Mouse (Mus musculus) heart, adult 8-10 months (tissue): Measurements from ENCODE around the gene Gm20388. TPM values are rescaled to one million over a fixed set of nuclear protein-coding genes. Genes with fewer than 3 reads are reported as not detected.

Experiments used
- DNase-seq: peaks from one replicate; pipeline ENCODE4 v3.0.0; 2022; ENCODE audit warnings: low spot score
- total RNA-seq, 4 experiments: library from RNA; stranded (reverse); gene quantifications; 2 replicates each; pipeline ENCODE4 v1.2.4; 2022

The Gm20388 gene
- total RNA-seq, 4 experiments from 2014 or later: 4.2 to 6.7 TPM; not detected in 2

DNA sequence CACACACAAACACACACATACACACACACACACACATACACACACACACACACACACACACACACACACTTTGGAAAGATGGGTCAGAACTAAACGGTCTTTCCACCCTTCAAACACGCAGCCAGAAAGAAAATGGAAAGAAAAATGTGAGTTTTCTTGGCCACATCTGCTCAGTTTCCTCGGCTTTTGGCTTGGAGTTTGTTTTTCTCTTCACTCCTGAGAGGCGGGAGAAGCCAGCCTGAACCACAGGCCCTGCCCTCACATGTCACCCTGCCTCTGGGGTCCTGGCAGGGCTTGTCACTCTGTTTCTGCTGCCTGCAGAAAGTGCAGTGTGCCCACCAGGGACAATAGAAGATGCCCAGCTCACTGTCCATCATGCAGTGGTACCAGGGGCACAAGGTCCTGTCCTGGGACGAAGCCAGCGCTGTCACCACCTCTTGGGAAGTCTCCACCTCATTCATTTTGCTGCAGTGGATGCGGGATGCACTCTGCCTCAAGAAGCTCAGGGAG lies 2189.1 kb downstream of the Gm20388 start:
- no peak for DNase-seq

DNA sequence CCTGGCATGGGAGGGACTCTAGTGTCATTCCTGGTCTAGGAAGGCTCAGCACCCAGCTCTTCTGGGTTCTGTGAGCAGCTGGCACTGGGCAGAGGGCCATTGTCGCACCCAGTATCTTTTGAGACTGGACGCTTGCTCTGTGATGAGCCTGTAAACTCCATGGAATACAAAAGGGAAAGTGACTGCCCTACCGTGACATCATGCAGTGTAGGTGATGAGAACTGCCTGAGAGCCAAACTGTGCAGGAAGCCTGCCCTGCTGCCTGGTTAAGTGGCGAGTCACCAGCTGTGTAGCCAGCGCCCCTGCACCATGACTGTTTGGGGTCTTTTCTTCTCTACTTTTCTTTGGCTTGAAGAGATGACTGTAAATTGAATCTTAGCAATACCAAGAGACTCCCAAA lies 2191.2 kb downstream of the Gm20388 start:
- no peak for DNase-seq

DNA sequence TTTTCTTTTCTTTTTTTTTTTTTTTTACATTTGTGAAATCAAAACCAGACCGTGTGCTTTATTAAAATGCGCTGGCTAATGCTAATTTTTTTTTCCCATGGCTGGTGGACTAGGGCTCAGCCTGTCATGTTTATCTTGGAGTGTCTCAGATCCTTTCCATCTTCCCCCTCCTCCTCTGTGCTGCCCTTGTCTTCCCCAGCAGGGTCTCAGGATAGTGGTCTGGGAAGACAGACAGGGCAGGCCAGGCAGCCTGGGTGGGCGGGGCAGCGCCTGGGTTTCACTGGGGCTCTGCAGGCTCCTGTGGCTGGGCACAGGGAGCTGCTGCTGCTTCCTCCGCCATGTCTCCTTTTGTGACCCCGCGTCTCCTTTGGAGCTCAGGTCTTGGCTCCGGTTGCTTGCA lies 2191.6 kb downstream of the Gm20388 start:
- no peak for DNase-seq

- no peak for DNase-seq
Observed at GRCm38 (mm10) chr8:122103241-122103640, 2192.6 kb downstream of the Gm20388 start.

DNA sequence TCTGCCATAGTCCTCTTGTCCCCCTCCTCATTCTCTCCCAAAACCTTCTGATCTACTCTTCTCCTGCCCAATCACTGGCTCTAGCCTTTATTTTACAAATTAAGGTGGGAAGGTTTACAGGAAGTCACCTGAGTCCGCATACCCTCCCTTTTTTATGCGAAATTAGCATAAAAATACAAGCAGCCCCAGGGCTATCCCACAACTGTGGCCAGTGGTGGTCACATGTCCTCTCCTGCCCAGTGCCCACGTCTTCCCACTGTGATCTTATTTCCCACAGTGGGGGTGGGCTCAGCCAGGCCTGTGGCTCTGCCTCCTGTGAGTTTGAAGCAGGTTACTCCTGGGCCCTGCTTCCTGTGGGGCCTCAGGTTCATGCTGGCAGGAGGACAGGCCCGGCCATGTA lies 2194.0 kb downstream of the Gm20388 start:
- no peak for DNase-seq

GRCm38 (mm10) chr8:122106270-122106669 lies 2195.6 kb downstream of the Gm20388 start:
- DNase-seq: peak; percentile 69

DNA sequence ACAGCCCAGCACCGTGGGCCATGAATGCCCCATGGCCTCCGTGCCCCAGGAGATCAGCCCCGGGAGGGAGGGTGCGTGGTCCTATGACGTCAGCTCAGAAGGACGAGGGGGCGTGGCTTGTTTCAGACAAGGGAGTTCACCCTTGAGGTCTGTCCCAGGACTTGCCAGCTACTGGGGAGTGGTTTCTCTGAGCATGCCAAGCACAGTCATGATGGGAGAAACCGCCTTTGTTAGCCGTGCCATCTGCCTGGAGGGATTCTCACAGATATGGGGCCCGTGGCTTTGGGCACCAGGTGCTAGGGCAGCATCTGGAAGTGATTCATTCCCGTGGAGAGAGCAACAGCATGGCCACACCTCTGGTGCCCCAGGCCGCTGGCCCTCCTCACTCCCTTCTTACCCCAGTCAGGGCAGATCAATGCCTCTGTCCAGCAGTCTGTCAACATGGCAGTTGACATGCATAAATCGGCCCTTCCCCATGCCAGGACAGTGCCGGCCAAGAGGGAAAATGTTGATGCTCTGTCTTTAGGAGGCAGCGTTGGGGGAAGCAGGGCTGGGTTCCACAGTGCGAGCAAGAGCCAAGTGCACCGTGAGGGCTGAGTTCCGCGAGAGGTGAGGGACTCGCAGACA lies 2199.7 kb downstream of the Gm20388 start:
- no peak for DNase-seq

DNA sequence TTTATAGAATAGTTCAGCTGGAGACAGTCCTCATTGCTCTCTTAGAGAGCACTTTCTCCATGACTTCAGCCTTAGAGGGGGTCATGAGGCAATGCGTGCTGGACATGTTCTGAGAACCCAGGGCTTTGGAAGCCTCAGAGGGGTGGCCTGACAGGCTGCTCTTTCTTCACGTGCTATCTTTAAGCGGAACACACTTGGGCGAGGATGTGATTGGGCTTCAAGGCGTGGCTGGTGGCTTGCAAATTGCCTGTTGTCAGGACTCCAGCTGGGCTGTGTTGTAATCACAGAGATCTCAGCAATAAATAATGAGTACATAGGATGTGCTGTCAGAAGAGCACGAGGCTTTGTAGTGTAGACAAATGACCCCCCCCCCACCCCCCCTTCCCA lies 2200.2 kb downstream of the Gm20388 start:
- no peak for DNase-seq

GRCm38 (mm10) chr8:122111745-122112144 lies 2201.1 kb downstream of the Gm20388 start:
- no peak for DNase-seq

GRCm38 (mm10) chr8:122112264-122112965 lies 2201.8 kb downstream of the Gm20388 start:
- DNase-seq: no peak

- DNase-seq: no peak
Observed at GRCm38 (mm10) chr8:122114890-122115289, 2204.2 kb downstream of the Gm20388 start.

DNA sequence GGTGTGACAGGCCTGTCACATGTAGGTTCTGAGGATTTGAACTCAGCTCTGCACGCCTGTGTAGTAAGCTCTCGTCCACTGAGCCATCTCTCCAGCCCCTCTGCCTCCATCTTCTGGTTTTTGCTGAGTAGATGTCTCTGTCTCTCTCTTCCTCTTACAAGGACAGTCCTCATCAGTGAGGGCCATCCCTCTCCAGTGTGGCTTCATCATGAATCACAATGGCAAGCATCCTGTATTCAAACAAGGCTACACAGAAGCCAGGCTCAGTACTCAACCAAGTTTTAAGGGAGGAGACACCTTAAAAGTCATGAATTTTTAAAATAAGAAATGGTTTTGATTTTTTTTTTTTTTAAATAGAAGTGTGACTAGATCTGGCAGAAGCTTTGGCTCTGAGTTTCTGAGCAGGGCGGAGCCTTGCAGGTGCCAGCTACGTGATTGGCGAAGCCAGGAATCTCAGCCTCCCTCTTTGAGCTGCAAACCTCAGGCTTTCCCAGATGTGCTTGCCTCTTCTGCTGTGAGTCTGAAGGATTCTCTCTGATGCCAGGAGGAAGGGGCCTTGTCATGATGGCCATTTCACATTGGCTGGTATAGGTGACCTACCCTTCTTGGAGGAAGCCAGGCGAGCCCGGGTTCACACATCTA lies 2206.2 kb downstream of the Gm20388 start:
- DNase-seq: no peak

GRCm38 (mm10) chr8:122118097-122118496 lies 2207.5 kb downstream of the Gm20388 start:
- DNase-seq: no peak

- no peak for DNase-seq
Observed at GRCm38 (mm10) chr8:122118536-122118935, 2207.9 kb downstream of the Gm20388 start.

- no peak for DNase-seq
Observed at GRCm38 (mm10) chr8:122124326-122124725, 2213.7 kb downstream of the Gm20388 start.

- no peak for DNase-seq
Observed at GRCm38 (mm10) chr8:122126659-122127058, 2216.0 kb downstream of the Gm20388 start.

DNA sequence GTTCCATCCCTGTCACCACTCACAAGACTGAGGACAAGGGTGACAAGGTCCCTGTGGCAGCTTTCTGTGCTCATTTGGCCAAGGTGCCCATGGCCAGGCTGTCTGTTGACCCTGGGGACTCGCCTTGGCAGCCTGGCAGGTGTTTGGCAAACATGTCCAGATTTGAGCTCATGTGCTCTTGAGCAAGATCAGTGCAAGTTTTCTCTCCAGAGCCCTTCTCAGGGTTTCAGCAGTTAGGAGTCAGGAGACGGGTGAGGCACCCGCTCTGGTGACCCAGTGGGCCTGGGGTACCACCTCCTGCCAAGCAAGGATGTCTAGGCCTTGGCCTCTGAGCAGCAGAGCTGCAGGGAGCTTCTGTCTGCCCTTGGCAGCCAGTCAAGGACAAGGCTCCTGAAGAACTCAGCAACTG lies 2223.5 kb downstream of the Gm20388 start:
- no peak for DNase-seq

DNA sequence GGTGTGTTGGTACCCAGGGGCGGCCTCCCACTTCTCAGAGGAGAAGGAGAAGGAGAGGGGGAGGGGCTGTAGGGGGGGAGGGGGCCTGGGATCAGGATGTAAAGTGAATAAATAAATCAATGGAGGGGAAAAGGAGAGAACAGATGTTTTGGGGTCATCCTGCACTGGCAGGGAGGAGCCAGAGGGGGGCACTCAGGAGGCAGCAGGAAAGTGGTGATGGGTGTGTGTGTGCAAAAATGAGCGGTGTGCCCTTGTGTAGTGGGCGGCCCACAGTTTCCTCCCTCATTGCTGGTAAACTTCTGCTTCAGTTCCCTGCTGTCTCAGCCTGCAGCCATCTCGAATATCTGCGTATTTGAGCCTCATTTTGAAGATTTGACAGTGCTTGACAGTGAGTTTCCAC lies 2224.9 kb downstream of the Gm20388 start:
- DNase-seq: no peak

GRCm38 (mm10) chr8:122139784-122140183 lies 2229.1 kb downstream of the Gm20388 start:
- DNase-seq: peak; percentile 85

GRCm38 (mm10) chr8:122140411-122140810 lies 2229.8 kb downstream of the Gm20388 start:
- DNase-seq: no peak

DNA sequence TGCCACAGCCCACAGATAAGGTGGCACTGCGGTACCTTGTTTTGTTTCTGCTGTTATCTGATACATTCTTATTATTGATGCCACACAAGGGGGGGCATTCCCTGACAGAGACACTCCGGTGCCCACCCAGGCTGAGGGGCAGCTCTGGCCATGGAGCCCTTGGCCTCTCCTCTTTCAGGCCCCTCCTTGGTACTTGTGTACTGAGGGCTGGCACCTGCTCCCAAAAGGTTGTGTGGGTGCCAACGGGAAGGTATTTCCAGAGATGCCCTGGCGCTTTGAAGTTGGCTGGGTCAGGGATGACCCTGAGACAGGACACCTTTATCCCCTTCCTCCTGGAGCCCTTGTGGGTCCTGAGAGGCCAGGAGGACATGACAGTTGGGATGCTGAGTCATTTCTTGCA lies 2231.8 kb downstream of the Gm20388 start:
- no peak for DNase-seq

- DNase-seq: no peak
Observed at GRCm38 (mm10) chr8:122143231-122143630, 2232.6 kb downstream of the Gm20388 start.
